Mouse (Mus musculus): ENCODE data around the gene Cacna1s.

- TF ChIP-seq POLR2A (IDR thresholded peaks at IDR 0.05; ENCODE audit: borderline replicate concordance, low read depth, low read length) (no peak), CTCF (IDR thresholded peaks at IDR 0.05; ENCODE audit: low read depth, low read length) (no peak)
Measured at GRCm38 (mm10) chr1:136030201-136030600, 22.3 kb upstream of the Cacna1s start.
